Mouse (Mus musculus) gastrocnemius, postnatal 10 days (tissue): Measurements from ENCODE around the gene Shkbp1. TPM values are rescaled to one million over a fixed set of nuclear protein-coding genes. Genes with fewer than 3 reads are reported as not detected.

ENCODE experiments used
- DNase-seq: peaks from one replicate; pipeline ENCODE4 v3.0.0; 2021; ENCODE audit warnings: mixed read lengths
- total RNA-seq, 2 experiments: library from RNA; stranded (reverse); gene quantifications; 2 replicates each; pipeline ENCODE4 v1.2.3; 2021

Shkbp1 gene
- total RNA-seq, 2 experiments from 2014 or later = 6.1 to 8.1 TPM

GRCm38 (mm10) chr7:27310306-27310705, 45.5 kb downstream of the Shkbp1 start:
- DNase-seq = peak; percentile 73

GRCm38 (mm10) chr7:27309832-27310231, 46.0 kb downstream of the Shkbp1 start:
- DNase-seq = no peak

- DNase-seq = no peak
Measured at GRCm38 (mm10) chr7:27308821-27309549, 46.8 kb downstream of the Shkbp1 start.

GRCm38 (mm10) chr7:27307551-27307950, 48.3 kb downstream of the Shkbp1 start:
- DNase-seq = no peak

GRCm38 (mm10) chr7:27306161-27307160, 49.4 kb downstream of the Shkbp1 start:
- DNase-seq = peak; percentile 72

- DNase-seq = no peak
Measured at GRCm38 (mm10) chr7:27305091-27305730, 50.6 kb downstream of the Shkbp1 start.

GRCm38 (mm10) chr7:27302172-27302571, 53.6 kb downstream of the Shkbp1 start:
- DNase-seq = peak; percentile 84

GRCm38 (mm10) chr7:27300801-27301200, 55.0 kb downstream of the Shkbp1 start:
- no peak for DNase-seq

GRCm38 (mm10) chr7:27300351-27300750, 55.5 kb downstream of the Shkbp1 start:
- DNase-seq = no peak

GRCm38 (mm10) chr7:27298816-27299215, 57.0 kb downstream of the Shkbp1 start:
- DNase-seq = no peak

- no peak for DNase-seq
Measured at GRCm38 (mm10) chr7:27298033-27298610, 57.7 kb downstream of the Shkbp1 start.

- no peak for DNase-seq
Measured at GRCm38 (mm10) chr7:27296518-27296917, 59.3 kb downstream of the Shkbp1 start.

GRCm38 (mm10) chr7:27295956-27296355, 59.9 kb downstream of the Shkbp1 start:
- no peak for DNase-seq

Other genes with a start within 250 kb of the Shkbp1 start
- gene Cyp2f2, start 236.1 kb downstream of the Shkbp1 start, total RNA-seq = under 1 TPM in 1 of 2 experiments, not detected in 1; 0.28 TPM
- gene Cyp2t4, start 202.3 kb downstream of the Shkbp1 start, total RNA-seq = not detected
- 10 to 100 TPM; 83.9 to 91.4 TPM for gene Egln2, start 189.2 kb downstream of the Shkbp1 start, total RNA-seq
- gene Rab4b, start 177.1 kb downstream of the Shkbp1 start, total RNA-seq = 10 to 100 TPM; 22.7 to 25.2 TPM
- gene Gm21983, start 174.9 kb downstream of the Shkbp1 start, total RNA-seq = not detected
- not detected for gene Mia, start 174.9 kb downstream of the Shkbp1 start, total RNA-seq
- 10 to 100 TPM in 1 of 2 experiments, 1 to 10 TPM in 1; 9.2 to 13.3 TPM for gene BC024978, start 160.2 kb downstream of the Shkbp1 start, total RNA-seq
- gene Snrpa, start 159.7 kb downstream of the Shkbp1 start, total RNA-seq = 10 to 100 TPM; 38.8 to 42.1 TPM
- 1 to 10 TPM; 4.3 to 6.3 TPM for gene Itpkc, start 127.4 kb downstream of the Shkbp1 start, total RNA-seq
- gene Coq8b, start 123.0 kb downstream of the Shkbp1 start, total RNA-seq = 1 to 10 TPM; 4.2 to 6.4 TPM
- 10 to 100 TPM; 14.7 to 17.0 TPM for gene Numbl, start 97.6 kb downstream of the Shkbp1 start, total RNA-seq
- 100 to 1,000 TPM; 131 to 165 TPM for gene Ltbp4, start 18.3 kb downstream of the Shkbp1 start, total RNA-seq
- gene Gm20479, start 1.4 kb upstream of the Shkbp1 start, total RNA-seq = not detected
- under 1 TPM; 0.20 to 0.28 TPM for gene Sptbn4, start 91.7 kb upstream of the Shkbp1 start, total RNA-seq
- 10 to 100 TPM; 20.5 to 25.0 TPM for gene Blvrb, start 92.0 kb upstream of the Shkbp1 start, total RNA-seq
- gene Sertad3, start 117.7 kb upstream of the Shkbp1 start, total RNA-seq = 10 to 100 TPM in 1 of 2 experiments, 1 to 10 TPM in 1; 9.0 to 13.0 TPM
- gene Sertad1, start 130.9 kb upstream of the Shkbp1 start, total RNA-seq = 10 to 100 TPM; 10.6 to 14.4 TPM
- gene Prx, start 143.3 kb upstream of the Shkbp1 start, total RNA-seq = 10 to 100 TPM; 34.6 to 48.7 TPM
- gene Hipk4, start 167.2 kb upstream of the Shkbp1 start, total RNA-seq = under 1 TPM; 0.42 to 0.84 TPM
- gene Pld3, start 197.2 kb upstream of the Shkbp1 start, total RNA-seq = 10 to 100 TPM; 27.2 to 37.9 TPM
- 100 to 1,000 TPM; 106 to 110 TPM for gene 2310022A10Rik, start 197.2 kb upstream of the Shkbp1 start, total RNA-seq
- gene Akt2, start 235.5 kb upstream of the Shkbp1 start, total RNA-seq = 100 to 1,000 TPM; 128 to 134 TPM